Mouse (Mus musculus): ENCODE data around the gene Baiap2l2. TPM values are rescaled to one million over a fixed set of nuclear protein-coding genes. Genes with fewer than 3 reads are reported as not detected.
A peak's percentile ranks its signal among the peaks of the same experiment; 100 is the strongest.

Baiap2l2 gene
- polyA plus RNA-seq, 1 experiment from 2014 or later = 11.9 TPM

- WGBS = under 1% methylated on average over 19 of the region's 28 CpGs
- Histone ChIP-seq H3K9ac (peak overlapping the region; percentile 81), H3K27me3 (replicated peaks) (peaks cover 73% of the 10 kb centered on the region), H3K9me3 (replicated peaks) (peaks cover 4% of the 10 kb centered on the region; the same call in 1 of the 2 replicates), H3K36me3 (no peaks in the 10 kb centered on the region), H3K27ac (ENCODE audit: poor library complexity, severe bottlenecking) (peak overlapping the region; percentile 40), H3K4me2 (peak overlapping the region; percentile 98), H3K4me3 (peak overlapping the region; percentile 67), H3K4me1 (replicated peaks) (peaks cover 18% of the 10 kb centered on the region)
- peak; percentile 31 for ATAC-seq (ENCODE audit: insufficient number of reproducible peaks, low FRiP score)
Observed at GRCm38 (mm10) chr15:79261757-79262156, 23.6 kb downstream of the Baiap2l2 start.

- Histone ChIP-seq H3K9ac (peak overlapping the region; percentile 81), H3K9me3 (replicated peaks) (peaks cover 4% of the 10 kb centered on the region; the same call in 1 of the 2 replicates), H3K36me3 (no peaks in the 10 kb centered on the region), H3K4me1 (replicated peaks) (peaks cover 18% of the 10 kb centered on the region), H3K27me3 (replicated peaks) (peaks cover 68% of the 10 kb centered on the region), H3K4me2 (peak overlapping the region; percentile 98), H3K27ac (ENCODE audit: poor library complexity, severe bottlenecking) (peak overlapping the region; percentile 40), H3K4me3 (peak overlapping the region; percentile 67)
- 2% methylated on average over 62 of the region's 62 CpGs for WGBS
- ATAC-seq (ENCODE audit: insufficient number of reproducible peaks, low FRiP score) = peak; percentile 61
Observed at GRCm38 (mm10) chr15:79261095-79261725, 24.1 kb downstream of the Baiap2l2 start.

GRCm38 (mm10) chr15:79258521-79258920 is 26.8 kb downstream of the Baiap2l2 start:
- Histone ChIP-seq H3K4me2 (no peak overlapping the region), H3K27ac (ENCODE audit: poor library complexity, severe bottlenecking) (no peak overlapping the region), H3K36me3 (no peaks in the 10 kb centered on the region), H3K9me3 (replicated peaks) (no peaks in the 10 kb centered on the region), H3K27me3 (replicated peaks) (peaks cover 67% of the 10 kb centered on the region), H3K4me3 (no peak overlapping the region), H3K4me1 (replicated peaks) (peaks cover 21% of the 10 kb centered on the region), H3K9ac (no peak overlapping the region)
- ATAC-seq (ENCODE audit: insufficient number of reproducible peaks, low FRiP score) = no peak
- WGBS = 34% methylated on average over 17 of the region's 17 CpGs

GRCm38 (mm10) chr15:79254661-79255060 is 30.7 kb downstream of the Baiap2l2 start, which contains the start of gene Slc16a8:
TSS of gene Slc16a8 (minus strand) at chr15:79254761.
- H3K4me3 ChIP-seq = no peak within 1 kb of the TSS
- no peaks in the 10 kb centered on the region for H3K9me3 ChIP-seq (replicated peaks)
- H3K27ac ChIP-seq (ENCODE audit: poor library complexity, severe bottlenecking) = no peak within 1 kb of the TSS
- H3K27me3 ChIP-seq (replicated peaks) = peaks cover 64% of the 10 kb centered on the region
- ATAC-seq (ENCODE audit: insufficient number of reproducible peaks, low FRiP score) = no peak
- no peak within 1 kb of the TSS for H3K4me2 ChIP-seq
- peaks cover 15% of the 10 kb centered on the region for H3K4me1 ChIP-seq (replicated peaks)
- H3K36me3 ChIP-seq = no peaks in the 10 kb centered on the region; the same call in 1 of the 2 replicates
- WGBS = 28% methylated on average over 3 of the region's 3 CpGs
- H3K9ac ChIP-seq = no peak within 1 kb of the TSS

- Histone ChIP-seq H3K36me3 (peaks cover 12% of the 10 kb centered on the region), H3K9me3 (replicated peaks) (no peaks in the 10 kb centered on the region), H3K27me3 (replicated peaks) (peaks cover 49% of the 10 kb centered on the region), H3K27ac (ENCODE audit: poor library complexity, severe bottlenecking) (no peak overlapping the region), H3K9ac (peak overlapping the region; percentile 76), H3K4me3 (peak overlapping the region; percentile 48), H3K4me2 (peak overlapping the region; percentile 83), H3K4me1 (replicated peaks) (peaks cover 15% of the 10 kb centered on the region)
- 29% methylated on average over 24 of the region's 24 CpGs for WGBS
- ATAC-seq (ENCODE audit: insufficient number of reproducible peaks, low FRiP score) = 0 out of 2 replicates have a peak, but pooled peaks have one; percentile 26
Observed at GRCm38 (mm10) chr15:79252580-79252979, 32.8 kb downstream of the Baiap2l2 start.

- Histone ChIP-seq H3K27me3 (replicated peaks) (peaks cover 49% of the 10 kb centered on the region), H3K9me3 (replicated peaks) (no peaks in the 10 kb centered on the region), H3K4me2 (peak overlapping the region; percentile 83), H3K4me1 (replicated peaks) (peaks cover 15% of the 10 kb centered on the region), H3K36me3 (peaks cover 17% of the 10 kb centered on the region), H3K27ac (ENCODE audit: poor library complexity, severe bottlenecking) (no peak overlapping the region), H3K4me3 (peak overlapping the region; percentile 48), H3K9ac (peak overlapping the region; percentile 76)
- ATAC-seq (ENCODE audit: insufficient number of reproducible peaks, low FRiP score) = no peak
- WGBS = 2% methylated on average over 59 of the region's 61 CpGs
Observed at GRCm38 (mm10) chr15:79251781-79252491, 33.4 kb downstream of the Baiap2l2 start.

- no peak for ATAC-seq (ENCODE audit: insufficient number of reproducible peaks, low FRiP score)
Observed at GRCm38 (mm10) chr15:79251168-79251567, 34.2 kb downstream of the Baiap2l2 start.

GRCm38 (mm10) chr15:79250236-79250635 is 35.1 kb downstream of the Baiap2l2 start:
- peaks cover 49% of the 10 kb centered on the region for H3K27me3 ChIP-seq (replicated peaks)

More at GRCm38 (mm10) chr15:79251168-79251567, 34.2 kb downstream of the Baiap2l2 start:
- no peak overlapping the region for H3K4me3 ChIP-seq
- no peak overlapping the region for H3K27ac ChIP-seq (ENCODE audit: poor library complexity, severe bottlenecking)
- H3K4me2 ChIP-seq = 0 out of 2 replicates have a peak overlapping the region, but pooled peaks have one; percentile 83
- H3K9me3 ChIP-seq (replicated peaks) = no peaks in the 10 kb centered on the region
- H3K9ac ChIP-seq = no peak overlapping the region
- H3K36me3 ChIP-seq = peaks cover 24% of the 10 kb centered on the region
- H3K4me1 ChIP-seq (replicated peaks) = peaks cover 15% of the 10 kb centered on the region
- WGBS = 56% methylated on average over 7 of the region's 7 CpGs
- H3K27me3 ChIP-seq (replicated peaks) = peaks cover 49% of the 10 kb centered on the region

GRCm38 (mm10) chr15:79245321-79245720 is 40.0 kb downstream of the Baiap2l2 start:
- ATAC-seq (ENCODE audit: insufficient number of reproducible peaks, low FRiP score) = no peak
- Histone ChIP-seq H3K27ac (ENCODE audit: poor library complexity, severe bottlenecking) (no peak overlapping the region), H3K4me1 (replicated peaks) (peaks cover 23% of the 10 kb centered on the region), H3K4me3 (no peak overlapping the region), H3K4me2 (no peak overlapping the region), H3K36me3 (peaks cover 56% of the 10 kb centered on the region), H3K27me3 (replicated peaks) (0 out of 2 replicates have a peak, but pooled peaks cover 4% of the 10 kb centered on the region), H3K9me3 (replicated peaks) (no peaks in the 10 kb centered on the region), H3K9ac (0 out of 2 replicates have a peak overlapping the region, but pooled peaks have one; percentile 2)
- whole genome bisulfite sequencing = 80% methylated on average over 3 of the region's 3 CpGs

More at GRCm38 (mm10) chr15:79250236-79250635, 35.1 kb downstream of the Baiap2l2 start:
- Histone ChIP-seq H3K4me3 (no peak overlapping the region), H3K27ac (ENCODE audit: poor library complexity, severe bottlenecking) (no peak overlapping the region), H3K9me3 (replicated peaks) (no peaks in the 10 kb centered on the region), H3K4me1 (replicated peaks) (peaks cover 17% of the 10 kb centered on the region), H3K36me3 (peaks cover 33% of the 10 kb centered on the region), H3K4me2 (no peak overlapping the region), H3K9ac (no peak overlapping the region)
- ATAC-seq (ENCODE audit: insufficient number of reproducible peaks, low FRiP score) = no peak
- WGBS = 68% methylated on average over 2 of the region's 2 CpGs

- peaks cover 66% of the 10 kb centered on the region for H3K36me3 ChIP-seq
- H3K9ac ChIP-seq = no peak overlapping the region
- H3K27ac ChIP-seq (ENCODE audit: poor library complexity, severe bottlenecking) = peak overlapping the region; percentile 96
- H3K9me3 ChIP-seq (replicated peaks) = no peaks in the 10 kb centered on the region
- no peak overlapping the region for H3K4me3 ChIP-seq
- ATAC-seq (ENCODE audit: insufficient number of reproducible peaks, low FRiP score) = no peak
- no peak overlapping the region for H3K4me2 ChIP-seq
- no peaks in the 10 kb centered on the region for H3K27me3 ChIP-seq (replicated peaks)
- H3K4me1 ChIP-seq (replicated peaks) = peaks cover 23% of the 10 kb centered on the region
- 62% methylated on average over 7 of the region's 7 CpGs for WGBS
Observed at GRCm38 (mm10) chr15:79244071-79244893, 41.1 kb downstream of the Baiap2l2 start.

Measured in heart, embryonic 12.5 days (tissue).